Mouse (Mus musculus) macrophage (primary cell): ENCODE results near the gene Zfp651. TPM values are rescaled to one million over a fixed set of nuclear protein-coding genes. Genes with fewer than 3 reads are reported as not detected.

Source experiments
- H3K27ac ChIP-seq: fragments of 350-480 bp; formaldehyde crosslinking; 2 replicates; pipeline ENCODE4 v1.9.0; 2021
- H3K36me3 ChIP-seq: fragments of 350-480 bp; formaldehyde crosslinking; 2 replicates; pipeline ENCODE4 v1.9.0; 2021; ENCODE audit errors: inconsistent target
- H3K4me3 ChIP-seq: fragments of 350-480 bp; formaldehyde crosslinking; 2 replicates; pipeline ENCODE4 v1.9.0; 2021; ENCODE audit errors: inconsistent target
- H3K79me2 ChIP-seq: fragments of 350-480 bp; formaldehyde crosslinking; 2 replicates; pipeline ENCODE4 v1.9.0; 2021; ENCODE audit errors: inconsistent target
- WGBS: methylation state at CpG from one replicate; pipeline ENCODE4 v1.1.7; 2026; ENCODE audit warnings: inconsistent platforms; ENCODE audit not compliant: missing documents; 5-methylcytosine and 5-hydroxymethylcytosine counted together
- polyA plus RNA-seq: library from polyadenylated mRNA; stranded (reverse); fragments of 250-400 nt; gene quantifications from 3 replicates; pipeline ENCODE4 v1.2.4, GENCODE M21; 2018; ENCODE audit warnings: inconsistent platforms

Zfp651 gene
- polyA plus RNA-seq, 1 experiment from 2014 or later: 0.36 TPM

DNA sequence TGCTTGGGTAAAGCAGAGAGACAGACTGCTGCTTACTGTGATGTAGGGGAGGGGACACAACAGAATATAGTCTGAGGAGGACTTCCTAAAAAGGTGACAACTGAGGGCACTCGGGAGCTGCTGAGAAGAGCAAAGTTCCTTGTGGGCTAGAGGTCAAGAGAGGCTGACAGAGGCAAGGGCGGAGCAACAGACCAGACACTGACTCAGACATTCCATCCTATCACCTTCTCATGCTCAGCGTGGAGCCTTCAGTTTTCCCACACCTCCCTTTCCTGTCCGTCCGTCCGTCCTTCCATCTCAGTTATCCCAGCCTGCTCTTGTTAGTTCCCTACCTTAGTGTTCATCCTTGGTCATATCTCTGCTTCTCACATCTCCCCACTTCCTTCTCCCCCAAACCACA lies 56.1 kb downstream of the Zfp651 start:
- Histone ChIP-seq H3K36me3 (no peaks in the 10 kb centered on the region), H3K79me2 (no peaks in the 10 kb centered on the region), H3K27ac (no peak overlapping the region), H3K4me3 (no peak overlapping the region)
- 25% methylated on average over 6 of the region's 6 CpGs for WGBS

DNA sequence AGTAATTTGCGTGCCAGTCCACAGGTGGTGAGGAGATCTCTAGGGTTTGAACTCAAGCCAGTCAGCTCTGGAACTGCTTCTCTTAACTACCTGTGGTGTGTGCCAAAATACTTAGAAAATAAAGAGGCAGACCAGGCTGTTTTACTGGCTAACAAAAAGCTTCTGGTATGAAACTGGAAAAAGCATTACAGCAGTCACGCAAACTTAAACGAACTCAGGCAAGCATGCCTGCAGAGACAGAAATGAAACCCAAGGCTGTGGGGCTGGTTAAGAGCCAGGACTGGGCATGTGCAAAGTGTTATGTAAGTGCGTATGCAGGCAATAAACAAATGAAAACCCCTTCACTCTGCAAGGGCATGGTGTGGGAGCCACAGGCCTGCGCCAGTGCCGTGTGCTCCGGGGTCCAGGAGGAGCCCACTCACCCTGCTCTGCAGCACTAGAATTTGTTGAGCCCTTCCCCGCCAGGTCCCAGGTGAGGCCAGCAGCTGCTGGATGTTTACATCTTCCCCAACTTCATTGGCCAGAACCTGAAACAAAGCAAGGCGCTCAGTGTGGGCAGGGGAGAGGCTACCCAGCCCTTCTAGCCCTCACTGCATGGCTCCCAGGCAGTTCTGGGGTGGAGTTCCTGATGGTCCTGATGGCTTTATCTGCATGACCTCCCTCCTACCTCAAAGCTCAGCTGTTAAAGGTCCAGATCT lies 60.1 kb downstream of the Zfp651 start:
- Histone ChIP-seq H3K27ac (no peak overlapping the region), H3K36me3 (no peaks in the 10 kb centered on the region), H3K79me2 (no peaks in the 10 kb centered on the region), H3K4me3 (no peak overlapping the region)
- WGBS: 80% methylated on average over 9 of the region's 9 CpGs

DNA sequence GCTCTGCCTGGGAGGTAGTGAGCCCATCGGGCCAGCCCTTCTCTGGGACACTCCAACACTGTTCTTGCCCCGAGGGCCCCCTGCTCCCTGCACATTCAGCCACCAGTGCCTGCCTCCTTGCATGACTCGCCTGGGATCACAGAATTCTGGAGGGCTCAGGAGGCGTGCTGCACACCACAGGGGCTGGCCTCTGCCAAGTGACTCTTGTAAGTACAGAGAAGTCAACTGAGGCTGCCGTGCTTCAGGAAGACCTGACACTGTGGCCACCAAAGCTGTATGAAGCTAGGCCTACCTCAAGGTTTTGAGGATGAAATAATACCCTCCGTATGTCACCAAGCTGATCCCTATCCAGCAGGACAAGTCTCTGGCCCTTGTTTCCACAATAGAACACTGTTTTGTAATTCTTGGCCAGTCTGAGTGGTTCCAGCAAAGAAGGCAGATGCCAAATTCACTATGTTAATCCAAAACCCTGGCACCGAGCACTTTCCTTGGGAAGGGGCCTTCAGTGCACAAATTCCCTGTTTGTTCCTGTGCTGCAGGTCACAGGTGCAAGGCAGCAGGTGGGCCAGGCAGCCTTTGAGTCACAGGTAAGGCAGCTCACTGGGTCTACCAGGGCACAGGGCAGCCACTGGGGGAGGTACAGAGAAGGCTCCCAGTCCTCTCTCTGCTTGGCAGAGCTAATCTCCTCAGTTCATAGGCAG lies 60.8 kb downstream of the Zfp651 start:
- Histone ChIP-seq H3K4me3 (no peak overlapping the region), H3K27ac (no peak overlapping the region), H3K36me3 (no peaks in the 10 kb centered on the region), H3K79me2 (no peaks in the 10 kb centered on the region)
- WGBS: 92% methylated on average over 6 of the region's 7 CpGs

DNA sequence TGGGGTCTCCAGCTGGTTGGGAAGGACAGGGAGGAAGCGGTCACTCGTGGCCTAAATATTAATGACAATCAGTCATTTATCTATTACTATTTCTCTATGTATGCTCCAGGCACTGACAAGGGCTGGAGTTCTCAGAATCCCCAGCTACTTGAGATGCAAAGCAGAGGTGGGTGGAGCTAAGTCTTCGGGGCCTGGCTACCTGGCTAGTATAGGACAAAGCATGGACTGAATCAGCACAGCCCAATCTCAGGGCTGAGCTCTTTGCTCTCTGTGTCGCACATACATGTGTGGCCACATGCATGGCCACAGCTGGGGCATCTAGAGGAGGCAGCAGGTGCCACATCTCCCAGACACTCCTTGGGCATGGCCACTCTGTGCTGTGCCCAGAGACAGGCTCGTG lies 61.6 kb downstream of the Zfp651 start:
- Histone ChIP-seq H3K36me3 (no peaks in the 10 kb centered on the region), H3K79me2 (no peaks in the 10 kb centered on the region), H3K27ac (no peak overlapping the region), H3K4me3 (no peak overlapping the region)
- 82% methylated on average over 5 of the region's 5 CpGs for WGBS

Other genes with a start within 250 kb of the Zfp651 start
- 3.0 to 17.8 TPM (median 4.8 TPM) in 3 replicates for gene Lyzl4, start 117.2 kb upstream of the Zfp651 start, polyA plus RNA-seq
- gene Vipr1, start 116.6 kb upstream of the Zfp651 start, polyA plus RNA-seq: 0.27 to 2.1 TPM (median 1.1 TPM) in 3 replicates
- gene Sec22c, start 53.8 kb upstream of the Zfp651 start, polyA plus RNA-seq: 9.1 to 15.2 TPM (median 13.1 TPM) in 3 replicates
- 11.3 to 32.4 TPM (median 28.0 TPM) in 3 replicates for gene Ss18l2, start 49.0 kb upstream of the Zfp651 start, polyA plus RNA-seq
- 32.4 to 63.2 TPM (median 55.1 TPM) in 3 replicates for gene Nktr, start 40.2 kb upstream of the Zfp651 start, polyA plus RNA-seq
- not detected in 3 replicates for gene Klhl40, start 18.3 kb downstream of the Zfp651 start, polyA plus RNA-seq
- gene Hhatl, start 33.2 kb downstream of the Zfp651 start, polyA plus RNA-seq: not detected in 3 replicates
- not detected in 3 replicates for gene Ccdc13, start 80.1 kb downstream of the Zfp651 start, polyA plus RNA-seq
- gene Higd1a, start 99.0 kb downstream of the Zfp651 start, polyA plus RNA-seq: 6.1 to 25.5 TPM (median 16.7 TPM) in 3 replicates
- not detected in 3 replicates for gene Ackr2, start 139.0 kb downstream of the Zfp651 start, polyA plus RNA-seq
- gene Cyp8b1, start 157.0 kb downstream of the Zfp651 start, polyA plus RNA-seq: not detected in 3 replicates
- gene Fam198a, start 191.7 kb downstream of the Zfp651 start, polyA plus RNA-seq: not detected in 3 replicates
- gene Pomgnt2, start 237.8 kb downstream of the Zfp651 start, polyA plus RNA-seq: 0.93 to 2.5 TPM (median 1.7 TPM) in 3 replicates